Mouse (Mus musculus) kidney, embryonic 16.5 days (tissue): ENCODE data around the gene Cdk5r1. TPM values are rescaled to one million over a fixed set of nuclear protein-coding genes. Genes with fewer than 3 reads are reported as not detected.

Source experiments
- ATAC-seq: fragments of 200-750 bp; cut with Nextera tagmentation; 2 replicates; pipeline ENCODE4 v1.8.0; 2017; ENCODE audit warnings: moderate TSS enrichment; ENCODE audit not compliant: low FRiP score, low TSS enrichment
- H3K27ac ChIP-seq: fragments of 300-500 bp; sonication (generic); 2 replicates; pipeline ENCODE4 v1.5.1; 2014; ENCODE audit warnings: low read length
- H3K27me3 ChIP-seq: fragments of 300-500 bp; sonication (generic); 2 replicates; pipeline ENCODE4 v1.6.1; 2014; ENCODE audit warnings: low read length, control low read depth, mixed read lengths; ENCODE audit not compliant: insufficient read depth
- H3K36me3 ChIP-seq: fragments of 300-500 bp; sonication (generic); 2 replicates; pipeline ENCODE4 v1.6.1; 2014; ENCODE audit warnings: low read length, control low read depth, mixed read lengths; ENCODE audit not compliant: insufficient read depth
- H3K4me1 ChIP-seq: fragments of 300-500 bp; sonication (generic); 2 replicates; pipeline ENCODE4 v1.6.1; 2014; ENCODE audit warnings: low read length, control low read depth, mixed read lengths; ENCODE audit not compliant: insufficient read depth
- H3K4me2 ChIP-seq: fragments of 300-500 bp; sonication (generic); replicated peaks from 2 replicates; pipeline ENCODE4 v1.6.1; 2014; ENCODE audit warnings: low read depth, low read length
- H3K4me3 ChIP-seq: fragments of 300-500 bp; sonication (generic); 2 replicates; pipeline ENCODE4 v1.5.1; 2014; ENCODE audit warnings: mild to moderate bottlenecking, low read length
- H3K9ac ChIP-seq: fragments of 300-500 bp; sonication (generic); replicated peaks from 2 replicates; pipeline ENCODE4 v1.6.1; 2014; ENCODE audit warnings: low read length
- H3K9me3 ChIP-seq: fragments of 300-500 bp; sonication (generic); 2 replicates; pipeline ENCODE4 v1.6.1; 2016; ENCODE audit warnings: low read length, control low read depth
- WGBS: fragments of 180-500 bp; shearing (Covaris S2); extraction: QIAGEN DNeasy Blood & Tissue Kit; methylation state at CpG from one replicate; pipeline ENCODE4 v1.1.7; 2014; 5-methylcytosine and 5-hydroxymethylcytosine counted together
- polyA plus RNA-seq: library from polyadenylated mRNA; unstranded; fragments of >200 nt; fragmentation: Nextera tagmentation; extraction: Ambion mirVana; gene quantifications from 2 replicates; pipeline ENCODE4 v1.2.1, GENCODE M21; 2015

The Cdk5r1 gene
- polyA plus RNA-seq, 1 experiment from 2014 or later = 0.57 TPM

GRCm38 (mm10) chr11:80510124-80510523 is 33.3 kb downstream of the Cdk5r1 start:
- Histone ChIP-seq H3K4me2 (no peak overlapping the region), H3K9me3 (no peaks in the 10 kb centered on the region), H3K36me3 (no peaks in the 10 kb centered on the region), H3K4me1 (no peaks in the 10 kb centered on the region; the same call in 1 of the 2 replicates), H3K27me3 (no peaks in the 10 kb centered on the region), H3K9ac (no peak overlapping the region), H3K27ac (no peak overlapping the region), H3K4me3 (no peak overlapping the region)
- no peak for ATAC-seq
- 86% methylated on average over 10 of the region's 10 CpGs for WGBS

GRCm38 (mm10) chr11:80512313-80513056 is 35.7 kb downstream of the Cdk5r1 start:
- H3K4me3 ChIP-seq = no peak overlapping the region
- WGBS = 72% methylated on average over 19 of the region's 19 CpGs
- no peaks in the 10 kb centered on the region; the same call in 1 of the 2 replicates for H3K4me1 ChIP-seq
- no peak overlapping the region for H3K27ac ChIP-seq
- H3K9ac ChIP-seq = no peak overlapping the region
- H3K9me3 ChIP-seq = no peaks in the 10 kb centered on the region
- H3K36me3 ChIP-seq = no peaks in the 10 kb centered on the region
- no peaks in the 10 kb centered on the region for H3K27me3 ChIP-seq
- no peak for ATAC-seq
- H3K4me2 ChIP-seq = no peak overlapping the region

GRCm38 (mm10) chr11:80513796-80514195 is 37.0 kb downstream of the Cdk5r1 start:
- 57% methylated on average over 7 of the region's 7 CpGs for WGBS
- Histone ChIP-seq H3K27me3 (no peaks in the 10 kb centered on the region), H3K4me2 (no peak overlapping the region), H3K27ac (no peak overlapping the region), H3K36me3 (no peaks in the 10 kb centered on the region), H3K9ac (no peak overlapping the region), H3K4me3 (no peak overlapping the region), H3K9me3 (no peaks in the 10 kb centered on the region), H3K4me1 (no peaks in the 10 kb centered on the region; the same call in 1 of the 2 replicates)
- ATAC-seq = no peak

- Histone ChIP-seq H3K27ac (no peak overlapping the region), H3K4me1 (no peaks in the 10 kb centered on the region), H3K9ac (no peak overlapping the region), H3K4me3 (no peak overlapping the region), H3K27me3 (no peaks in the 10 kb centered on the region), H3K9me3 (no peaks in the 10 kb centered on the region), H3K4me2 (no peak overlapping the region), H3K36me3 (no peaks in the 10 kb centered on the region)
- no peak for ATAC-seq
- WGBS = 63% methylated on average over 1 of the region's 1 CpGs
These were observed 38.5 kb downstream of the Cdk5r1 start for GRCm38 (mm10) chr11:80515346-80515745.

- WGBS = 88% methylated on average over 8 of the region's 8 CpGs
- no peak for ATAC-seq
These were observed 39.1 kb downstream of the Cdk5r1 start for GRCm38 (mm10) chr11:80515895-80516294.

GRCm38 (mm10) chr11:80518421-80519367 is 41.9 kb downstream of the Cdk5r1 start:
- Histone ChIP-seq H3K9me3 (no peaks in the 10 kb centered on the region), H3K36me3 (no peaks in the 10 kb centered on the region), H3K27me3 (no peaks in the 10 kb centered on the region), H3K27ac (no peak overlapping the region), H3K4me2 (no peak overlapping the region), H3K4me1 (peaks cover 5% of the 10 kb centered on the region), H3K9ac (no peak overlapping the region), H3K4me3 (no peak overlapping the region)
- ATAC-seq = no peak
- WGBS = 46% methylated on average over 9 of the region's 9 CpGs

More at GRCm38 (mm10) chr11:80515895-80516294, 39.1 kb downstream of the Cdk5r1 start:
- Histone ChIP-seq H3K4me3 (no peak overlapping the region), H3K9ac (no peak overlapping the region), H3K27ac (no peak overlapping the region), H3K4me2 (no peak overlapping the region), H3K9me3 (no peaks in the 10 kb centered on the region), H3K27me3 (no peaks in the 10 kb centered on the region), H3K36me3 (no peaks in the 10 kb centered on the region), H3K4me1 (no peaks in the 10 kb centered on the region)

- no peak for ATAC-seq
- H3K27me3 ChIP-seq = no peaks in the 10 kb centered on the region
- H3K4me3 ChIP-seq = no peak overlapping the region
- H3K9me3 ChIP-seq = no peaks in the 10 kb centered on the region
- no peak overlapping the region for H3K27ac ChIP-seq
- H3K9ac ChIP-seq = no peak overlapping the region
- WGBS = 57% methylated on average over 2 of the region's 2 CpGs
- H3K4me1 ChIP-seq = peaks cover 5% of the 10 kb centered on the region
- no peak overlapping the region for H3K4me2 ChIP-seq
- no peaks in the 10 kb centered on the region for H3K36me3 ChIP-seq
These were observed 44.3 kb downstream of the Cdk5r1 start for GRCm38 (mm10) chr11:80521148-80521547.

- Histone ChIP-seq H3K4me1 (peaks cover 5% of the 10 kb centered on the region), H3K27ac (peak overlapping the region; percentile 68; the same call in 1 of the 2 replicates), H3K4me3 (no peak overlapping the region), H3K36me3 (no peaks in the 10 kb centered on the region), H3K27me3 (no peaks in the 10 kb centered on the region), H3K9ac (no peak overlapping the region), H3K4me2 (no peak overlapping the region), H3K9me3 (no peaks in the 10 kb centered on the region)
- 34% methylated on average over 2 of the region's 2 CpGs for WGBS
- no peak for ATAC-seq
These were observed 46.0 kb downstream of the Cdk5r1 start for GRCm38 (mm10) chr11:80522852-80523251.

- H3K27me3 ChIP-seq = no peaks in the 10 kb centered on the region
- H3K4me1 ChIP-seq = peaks cover 5% of the 10 kb centered on the region
- H3K4me2 ChIP-seq = no peak overlapping the region; the same call in 1 of the 2 replicates
- H3K36me3 ChIP-seq = no peaks in the 10 kb centered on the region
- no peak for ATAC-seq
- H3K27ac ChIP-seq = peak overlapping the region; percentile 68
- no peak overlapping the region for H3K4me3 ChIP-seq
- no peaks in the 10 kb centered on the region for H3K9me3 ChIP-seq
- 67% methylated on average over 4 of the region's 4 CpGs for WGBS
- H3K9ac ChIP-seq = no peak overlapping the region
These were observed 46.6 kb downstream of the Cdk5r1 start for GRCm38 (mm10) chr11:80523410-80523809.
